Mouse (Mus musculus): Measurements from ENCODE around the gene Epn2.

DNA sequence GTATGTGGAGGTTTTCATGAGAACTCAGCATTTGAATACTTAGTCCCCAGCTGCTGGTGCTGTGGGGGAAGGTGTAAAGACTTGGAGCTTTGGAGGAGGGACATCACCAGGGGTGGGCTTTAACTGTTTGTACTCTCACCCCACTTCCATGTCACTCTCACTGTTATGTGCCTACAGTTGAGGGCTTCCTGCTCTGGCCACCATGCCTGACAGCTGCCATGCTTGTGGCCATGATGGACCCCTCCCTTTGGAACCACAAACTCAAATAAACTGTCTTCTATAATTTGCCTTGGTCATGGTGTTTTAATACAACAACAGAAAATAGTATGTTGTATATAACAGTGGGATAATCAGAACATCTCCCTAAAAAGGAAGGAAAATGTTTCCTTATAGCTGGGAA lies 108.6 kb downstream of the Epn2 start:
- no peak for TF ChIP-seq USF1 (IDR thresholded peaks at IDR 0.05; ENCODE audit: low read depth, low read length)
- no peak for TF ChIP-seq CTCF (conservative IDR thresholded peaks at IDR 0.05 in 1 of 2, IDR thresholded peaks at IDR 0.05 in 1 of 2; ENCODE audit: low read depth in 2 of 2, low read length in 2 of 2)
- no peak for TF ChIP-seq BHLHE40 (IDR thresholded peaks at IDR 0.05; ENCODE audit: low read depth, low read length)
- TF ChIP-seq USF2 (conservative IDR thresholded peaks at IDR 0.05; ENCODE audit: low read depth, low read length): no peak
- TF ChIP-seq POLR2A (IDR thresholded peaks at IDR 0.05; ENCODE audit: low read depth, low read length): no peak
- TF ChIP-seq NRF1 (IDR thresholded peaks at IDR 0.05; ENCODE audit: low read depth, low read length): no peak
- TF ChIP-seq IRF4 (IDR thresholded peaks at IDR 0.05; ENCODE audit: low read depth, low read length): no peak
- TF ChIP-seq E2F4 (IDR thresholded peaks at IDR 0.05; ENCODE audit: insufficient replicate concordance, low read depth, low read length): no peak
- no peak for TF ChIP-seq TBP (conservative IDR thresholded peaks at IDR 0.05; ENCODE audit: low read depth, low read length)

Measured in CH12.LX (cell line).